Mouse (Mus musculus) midbrain, embryonic 15.5 days (tissue): ENCODE measurements around the gene Zfp128. TPM values are rescaled to one million over a fixed set of nuclear protein-coding genes. Genes with fewer than 3 reads are reported as not detected.
"Not testable (repeated sequence)": the region's sequence is repeated elsewhere in the genome, so short reads cannot be mapped to it uniquely, and the experiment has no call there.

Source experiments
- ATAC-seq: fragments of 200-750 bp; cut with Nextera tagmentation; replicated peaks from 2 replicates; pipeline ENCODE4 v1.8.0; 2017; ENCODE audit warnings: moderate TSS enrichment
- H3K27ac ChIP-seq: fragments of 300-500 bp; sonication (generic); 2 replicates; pipeline ENCODE4 v1.5.1; 2015; ENCODE audit warnings: mild to moderate bottlenecking, inconsistent platforms
- H3K27me3 ChIP-seq: fragments of 300-500 bp; sonication (generic); replicated peaks from 2 replicates; pipeline ENCODE4 v1.6.1; 2015; ENCODE audit warnings: inconsistent platforms
- H3K36me3 ChIP-seq: fragments of 300-500 bp; sonication (generic); replicated peaks from 2 replicates; pipeline ENCODE4 v1.6.1; 2015; ENCODE audit warnings: inconsistent platforms
- H3K4me1 ChIP-seq: fragments of 300-500 bp; sonication (generic); 2 replicates; pipeline ENCODE4 v1.6.1; 2015; ENCODE audit warnings: inconsistent platforms
- H3K4me2 ChIP-seq: fragments of 300-500 bp; sonication (generic); 2 replicates; pipeline ENCODE4 v1.6.1; 2015; ENCODE audit warnings: inconsistent platforms, mild to moderate bottlenecking, moderate library complexity
- H3K4me3 ChIP-seq: fragments of 300-500 bp; sonication (generic); 2 replicates; pipeline ENCODE4 v1.5.1; 2015; ENCODE audit warnings: mild to moderate bottlenecking, inconsistent platforms
- H3K9ac ChIP-seq: fragments of 300-500 bp; sonication (generic); 2 replicates; pipeline ENCODE4 v1.6.1; 2015; ENCODE audit warnings: mild to moderate bottlenecking, inconsistent platforms
- H3K9me3 ChIP-seq: fragments of 300-500 bp; sonication (generic); 2 replicates; pipeline ENCODE4 v1.6.1; 2016; ENCODE audit warnings: inconsistent platforms
- WGBS: fragments of 180-500 bp; shearing (Covaris S2); methylation state at CpG from one replicate; pipeline ENCODE4 v1.1.7; 2015; ENCODE audit warnings: mixed read lengths; 5-methylcytosine and 5-hydroxymethylcytosine counted together
- polyA plus RNA-seq: library from polyadenylated mRNA; unstranded; fragments of >200 nt; fragmentation: Nextera tagmentation; extraction: Ambion mirVana; gene quantifications from 2 replicates; pipeline ENCODE4 v1.2.1, GENCODE M21; 2015

Gene Zfp128
- polyA plus RNA-seq, 1 experiment from 2014 or later = 8.6 TPM

DNA sequence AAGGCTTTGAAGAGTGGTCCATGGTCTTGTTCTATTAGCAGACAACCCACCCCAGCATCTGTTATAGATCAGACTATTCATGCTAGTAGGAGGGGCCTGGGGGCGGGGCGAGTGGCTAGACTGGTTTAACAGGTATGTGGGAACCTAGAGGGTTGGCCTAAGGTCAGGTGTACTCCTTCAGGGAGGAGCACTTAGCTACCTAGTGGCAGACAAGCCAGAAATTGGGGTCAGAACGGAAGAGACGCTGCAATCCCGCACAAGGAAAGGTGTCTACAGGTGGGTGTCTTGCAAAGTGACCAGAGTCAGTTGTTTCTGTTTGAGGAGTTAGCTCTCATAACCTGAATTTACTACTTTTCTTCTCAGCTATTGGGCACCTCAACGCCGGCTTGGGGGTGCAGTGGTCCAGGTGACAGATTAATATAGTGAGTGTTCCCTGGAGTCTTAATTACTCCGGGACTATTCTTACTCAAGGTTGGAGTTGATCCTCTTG lies 46.3 kb downstream of the Zfp128 start, which contains the start of gene Rnf225:
Gene Rnf225 (plus strand): TSS at position 226 of the 490 bp plus-strand sequence.
- Histone ChIP-seq H3K27me3 (peaks cover 26% of the 10 kb centered on the region), H3K4me2 (peak within 1 kb of the TSS; percentile 45), H3K4me3 (peak within 1 kb of the TSS; percentile 22), H3K4me1 (peaks cover 17% of the 10 kb centered on the region), H3K36me3 (peaks cover 36% of the 10 kb centered on the region), H3K9me3 (no peaks in the 10 kb centered on the region), H3K9ac (peak within 1 kb of the TSS; percentile 16), H3K27ac (no peak within 1 kb of the TSS)
- 31% methylated on average over 8 of the region's 8 CpGs for WGBS
- no peak for ATAC-seq

DNA sequence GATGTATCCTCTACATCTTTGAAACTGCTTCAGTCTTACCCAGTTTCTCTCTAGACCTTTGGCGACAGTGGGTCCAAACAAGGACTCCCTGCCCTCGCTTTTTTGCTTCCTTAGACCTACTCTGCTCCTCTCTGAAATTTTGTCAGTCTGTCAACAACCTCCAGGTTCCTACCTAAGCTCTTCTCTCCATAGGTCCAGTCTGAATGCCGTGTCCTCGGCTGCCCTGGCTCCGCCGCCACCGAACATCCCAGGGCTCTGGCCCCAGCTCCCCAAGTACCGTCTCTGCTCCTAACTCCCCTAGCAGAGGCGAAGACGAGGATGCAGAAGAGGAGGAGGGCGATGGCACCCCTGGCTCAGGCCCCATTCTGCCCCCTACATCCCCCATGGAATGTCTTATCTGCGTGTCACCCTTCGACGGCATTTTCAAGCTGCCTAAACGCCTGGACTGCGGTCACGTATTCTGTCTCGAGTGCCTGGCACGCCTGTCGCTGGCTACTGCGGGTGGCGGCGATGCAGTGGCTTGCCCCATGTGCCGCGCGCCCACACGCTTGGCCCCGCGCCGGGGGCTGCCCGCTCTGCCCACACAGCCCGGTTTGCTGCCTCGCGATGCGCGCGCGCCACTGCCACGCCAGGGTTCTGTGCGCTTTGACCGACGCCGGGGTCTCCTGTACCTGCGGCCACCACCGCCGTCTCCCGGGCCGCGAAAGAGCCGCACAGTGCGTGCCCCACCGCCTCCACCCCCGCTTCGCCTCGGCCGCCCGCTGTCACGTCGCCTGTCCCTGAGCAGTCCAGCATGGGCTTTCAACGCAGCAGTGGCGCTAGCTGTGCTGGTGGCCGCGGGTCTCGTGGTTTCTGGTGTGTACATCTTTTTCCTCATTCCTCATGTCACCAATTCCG lies 47.0 kb downstream of the Zfp128 start:
- Histone ChIP-seq H3K9ac (peak overlapping the region; percentile 16), H3K27me3 (peaks cover 26% of the 10 kb centered on the region), H3K27ac (no peak overlapping the region), H3K4me2 (peak overlapping the region; percentile 45), H3K4me1 (peaks cover 13% of the 10 kb centered on the region), H3K4me3 (peak overlapping the region; percentile 22), H3K9me3 (no peaks in the 10 kb centered on the region), H3K36me3 (peaks cover 36% of the 10 kb centered on the region)
- WGBS = 4% methylated on average over 56 of the region's 65 CpGs
- ATAC-seq = peak; percentile 41

DNA sequence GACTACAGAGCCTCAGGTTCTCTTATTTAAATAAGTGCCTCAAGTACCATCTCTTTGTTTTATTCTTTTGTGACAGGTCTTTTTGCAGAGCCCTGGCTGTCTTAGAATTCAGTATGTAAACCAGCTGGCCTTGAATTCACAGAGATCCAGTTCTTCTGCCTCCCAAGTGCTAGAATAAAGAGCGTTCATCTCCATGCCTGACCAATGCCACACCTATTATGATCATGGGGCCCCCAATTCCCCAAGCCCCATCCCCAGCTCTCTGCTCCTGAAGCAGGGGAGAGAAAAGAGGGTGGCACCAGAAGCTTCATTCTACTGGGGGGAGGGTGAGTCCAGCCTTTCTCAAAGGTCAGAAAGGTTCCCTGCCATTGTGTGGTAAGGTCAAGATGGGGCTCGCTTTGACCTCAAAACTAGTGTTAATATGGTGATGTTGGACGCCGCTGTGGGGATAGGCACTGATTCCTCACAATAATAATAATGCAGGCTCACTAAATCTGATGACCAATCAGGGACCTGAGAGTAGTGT lies 52.7 kb downstream of the Zfp128 start:
- no peak overlapping the region for H3K27ac ChIP-seq
- no peaks in the 10 kb centered on the region for H3K9me3 ChIP-seq
- no peak for ATAC-seq
- H3K36me3 ChIP-seq = no peaks in the 10 kb centered on the region
- H3K4me2 ChIP-seq = no peak overlapping the region
- H3K4me3 ChIP-seq = no peak overlapping the region
- no peaks in the 10 kb centered on the region for H3K4me1 ChIP-seq
- 59% methylated on average over 4 of the region's 4 CpGs for WGBS
- H3K9ac ChIP-seq = no peak overlapping the region
- no peaks in the 10 kb centered on the region for H3K27me3 ChIP-seq

DNA sequence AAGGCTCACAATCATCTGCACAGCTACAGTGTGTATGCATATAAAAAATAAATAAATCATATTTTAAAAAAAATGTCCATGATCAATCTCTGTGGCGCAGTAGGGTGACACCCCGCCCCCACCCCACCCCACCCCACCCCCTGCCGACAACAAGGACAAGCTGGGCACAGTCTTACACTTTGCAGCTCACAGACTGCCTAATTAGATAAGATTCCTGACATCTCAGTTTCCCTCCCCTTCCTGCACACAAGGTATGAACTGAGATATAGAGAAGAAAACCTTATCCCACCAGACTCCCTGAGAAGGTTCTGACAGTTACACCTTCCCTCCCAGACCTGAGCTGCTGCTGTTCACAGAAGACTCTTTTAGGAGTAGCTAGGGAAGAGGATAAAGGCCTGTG lies 53.8 kb downstream of the Zfp128 start:
- H3K9ac ChIP-seq = no peak overlapping the region
- H3K27me3 ChIP-seq = no peaks in the 10 kb centered on the region
- H3K4me2 ChIP-seq = no peak overlapping the region
- H3K27ac ChIP-seq = no peak overlapping the region
- H3K9me3 ChIP-seq = no peaks in the 10 kb centered on the region
- no peak overlapping the region for H3K4me3 ChIP-seq
- no peaks in the 10 kb centered on the region for H3K36me3 ChIP-seq
- WGBS = 72% methylated on average over 3 of the region's 3 CpGs
- ATAC-seq = no peak
- no peaks in the 10 kb centered on the region for H3K4me1 ChIP-seq

DNA sequence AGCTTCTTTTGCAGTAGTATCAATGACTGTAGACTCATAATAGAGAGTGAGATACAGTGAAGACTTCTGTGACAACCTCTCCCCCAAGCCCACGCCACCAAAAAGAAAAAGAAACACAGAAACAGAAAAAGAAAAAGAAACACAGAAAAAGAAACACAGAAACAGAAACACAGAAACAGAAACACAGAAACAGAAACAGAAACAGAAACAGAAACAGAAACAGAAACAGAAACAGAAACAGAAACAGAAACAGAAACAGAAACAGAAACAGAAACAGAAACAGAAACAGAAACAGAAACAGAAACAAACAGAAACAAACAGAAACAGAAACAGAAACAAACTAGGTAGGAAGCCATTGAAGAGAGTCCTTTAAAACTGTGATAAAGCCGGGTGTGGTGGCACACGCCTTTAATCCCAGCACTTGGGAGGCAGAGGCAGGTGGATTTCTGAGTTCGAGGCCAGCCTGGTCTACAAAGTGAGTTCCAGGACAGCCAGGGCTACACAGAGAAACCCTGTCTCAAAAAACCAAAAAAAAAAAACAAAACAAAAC lies 56.4 kb downstream of the Zfp128 start:
- not testable (repeated sequence) for H3K4me3 ChIP-seq, H3K27ac ChIP-seq, H3K9ac ChIP-seq, H3K36me3 ChIP-seq, H3K4me1 ChIP-seq, H3K27me3 ChIP-seq, H3K9me3 ChIP-seq, H3K4me2 ChIP-seq, ATAC-seq
- 92% methylated on average over 4 of the region's 4 CpGs for WGBS

DNA sequence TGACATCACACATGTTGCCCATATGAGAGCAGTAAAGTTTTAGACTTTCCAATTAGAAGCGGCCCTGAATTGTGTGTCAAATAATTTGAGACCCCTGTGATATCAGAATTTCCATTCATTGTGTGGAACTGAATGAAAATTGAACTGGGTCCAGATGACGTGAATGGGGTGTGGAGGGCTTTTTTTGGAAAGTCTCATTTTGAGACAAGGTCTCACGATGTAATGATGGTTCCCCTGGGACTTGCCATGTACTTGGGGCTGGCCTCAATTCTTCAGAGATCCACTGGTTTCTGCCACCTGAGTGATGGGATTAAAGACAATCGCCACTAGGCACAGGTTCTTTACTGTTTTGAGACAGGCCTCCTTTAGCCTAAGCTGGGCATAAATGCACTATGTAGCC lies 59.6 kb downstream of the Zfp128 start:
- no peaks in the 10 kb centered on the region for H3K36me3 ChIP-seq
- H3K4me1 ChIP-seq = no peaks in the 10 kb centered on the region
- no peak overlapping the region for H3K4me3 ChIP-seq
- no peak for ATAC-seq
- no peak overlapping the region for H3K4me2 ChIP-seq
- 90% methylated on average over 4 of the region's 4 CpGs for WGBS
- H3K27ac ChIP-seq = no peak overlapping the region
- no peaks in the 10 kb centered on the region for H3K9me3 ChIP-seq
- H3K9ac ChIP-seq = no peak overlapping the region
- no peaks in the 10 kb centered on the region for H3K27me3 ChIP-seq

Other genes with a start within 250 kb of the Zfp128 start
- gene Vmn2r54, start 240.9 kb upstream of the Zfp128 start, polyA plus RNA-seq = not detected in 2 replicates
- not detected in 2 replicates for gene Vmn2r55, start 196.2 kb upstream of the Zfp128 start, polyA plus RNA-seq
- gene Vmn2r56, start 146.2 kb upstream of the Zfp128 start, polyA plus RNA-seq = not detected in 2 replicates
- gene Zscan18, start 77.5 kb upstream of the Zfp128 start, polyA plus RNA-seq = 35.3 and 35.4 TPM in 2 replicates
- gene Zfp329, start 62.3 kb upstream of the Zfp128 start, polyA plus RNA-seq = 35.2 and 36.0 TPM in 2 replicates
- gene Zfp110, start 46.4 kb upstream of the Zfp128 start, polyA plus RNA-seq = 28.3 and 30.8 TPM in 2 replicates
- gene Zscan22, start 16.6 kb downstream of the Zfp128 start, polyA plus RNA-seq = 11.8 and 12.8 TPM in 2 replicates
- 567 and 593 TPM in 2 replicates for gene Rps5, start 41.1 kb downstream of the Zfp128 start, polyA plus RNA-seq
- gene Rnf225, start 46.2 kb downstream of the Zfp128 start, polyA plus RNA-seq = 0.90 and 0.93 TPM in 2 replicates
- 17.1 and 17.7 TPM in 2 replicates for gene Zfp324, start 84.7 kb downstream of the Zfp128 start, polyA plus RNA-seq
- 14.2 and 16.4 TPM in 2 replicates for gene Zfp446, start 96.7 kb downstream of the Zfp128 start, polyA plus RNA-seq
- gene Slc27a5, start 117.0 kb downstream of the Zfp128 start, polyA plus RNA-seq = 0.38 and 0.65 TPM in 2 replicates
- gene Trim28, start 117.9 kb downstream of the Zfp128 start, polyA plus RNA-seq = 229 and 258 TPM in 2 replicates
- gene Zbtb45, start 128.9 kb downstream of the Zfp128 start, polyA plus RNA-seq = 45.9 and 46.7 TPM in 2 replicates
- gene Chmp2a, start 153.6 kb downstream of the Zfp128 start, polyA plus RNA-seq = 188 TPM in 2 replicates
- 141 and 162 TPM in 2 replicates for gene Ube2m, start 157.1 kb downstream of the Zfp128 start, polyA plus RNA-seq
- gene Mzf1, start 173.6 kb downstream of the Zfp128 start, polyA plus RNA-seq = 10.7 and 11.4 TPM in 2 replicates
- gene Vmn1r85, start 214.0 kb downstream of the Zfp128 start, polyA plus RNA-seq = 0.13 and 0.19 TPM in 2 replicates
- gene Vmn1r86, start 238.7 kb downstream of the Zfp128 start, polyA plus RNA-seq = not detected in 2 replicates